Mouse (Mus musculus): ENCODE data around the gene Abi2. TPM values are rescaled to one million over a fixed set of nuclear protein-coding genes. Genes with fewer than 3 reads are reported as not detected.
"Not testable (repeated sequence)": the region's sequence is repeated elsewhere in the genome, so short reads cannot be mapped to it uniquely, and the experiment has no call there.

The Abi2 gene
- polyA plus RNA-seq, 1 experiment, result 89.2 TPM

GRCm38 (mm10) chr1:60431531-60431930, 22.1 kb downstream of the Abi2 start:
- DNase-seq (ENCODE audit: low read depth), result no peak
- no peak for TF ChIP-seq CTCF (IDR thresholded peaks at IDR 0.05; ENCODE audit: borderline replicate concordance, extremely low read depth, insufficient read depth, insufficient read length)
- no peak for TF ChIP-seq POLR2A (IDR thresholded peaks at IDR 0.05; ENCODE audit: borderline replicate concordance, extremely low read depth, insufficient read depth, insufficient read length, poor library complexity, severe bottlenecking)

- no peak for TF ChIP-seq POLR2A (IDR thresholded peaks at IDR 0.05; ENCODE audit: borderline replicate concordance, extremely low read depth, insufficient read depth, insufficient read length, poor library complexity, severe bottlenecking)
- no peak for TF ChIP-seq CTCF (IDR thresholded peaks at IDR 0.05; ENCODE audit: borderline replicate concordance, extremely low read depth, insufficient read depth, insufficient read length)
- no peak for DNase-seq (ENCODE audit: low read depth)
These were observed 23.1 kb downstream of the Abi2 start for GRCm38 (mm10) chr1:60432497-60432896.

- not testable (repeated sequence) for DNase-seq (ENCODE audit: low read depth)
These were observed 32.0 kb downstream of the Abi2 start for GRCm38 (mm10) chr1:60441438-60441837.

GRCm38 (mm10) chr1:60447067-60447466, 37.6 kb downstream of the Abi2 start:
- TF ChIP-seq CTCF (IDR thresholded peaks at IDR 0.05; ENCODE audit: borderline replicate concordance, extremely low read depth, insufficient read depth, insufficient read length) (peak; percentile 4; the same call in 1 of the 2 replicates), POLR2A (IDR thresholded peaks at IDR 0.05; ENCODE audit: borderline replicate concordance, extremely low read depth, insufficient read depth, insufficient read length, poor library complexity, severe bottlenecking) (no peak)
- no peak for DNase-seq (ENCODE audit: low read depth)

GRCm38 (mm10) chr1:60449896-60450295, 40.5 kb downstream of the Abi2 start:
- TF ChIP-seq CTCF (IDR thresholded peaks at IDR 0.05; ENCODE audit: borderline replicate concordance, extremely low read depth, insufficient read depth, insufficient read length), result no peak
- no peak for TF ChIP-seq POLR2A (IDR thresholded peaks at IDR 0.05; ENCODE audit: borderline replicate concordance, extremely low read depth, insufficient read depth, insufficient read length, poor library complexity, severe bottlenecking)
- no peak for DNase-seq (ENCODE audit: low read depth)

- no peak for DNase-seq (ENCODE audit: low read depth)
- TF ChIP-seq CTCF (IDR thresholded peaks at IDR 0.05; ENCODE audit: borderline replicate concordance, extremely low read depth, insufficient read depth, insufficient read length) (no peak), POLR2A (IDR thresholded peaks at IDR 0.05; ENCODE audit: borderline replicate concordance, extremely low read depth, insufficient read depth, insufficient read length, poor library complexity, severe bottlenecking) (no peak)
These were observed 51.2 kb downstream of the Abi2 start for GRCm38 (mm10) chr1:60460623-60461022.

- DNase-seq (ENCODE audit: low read depth), result no peak
- TF ChIP-seq CTCF (IDR thresholded peaks at IDR 0.05; ENCODE audit: borderline replicate concordance, extremely low read depth, insufficient read depth, insufficient read length) (no peak), POLR2A (IDR thresholded peaks at IDR 0.05; ENCODE audit: borderline replicate concordance, extremely low read depth, insufficient read depth, insufficient read length, poor library complexity, severe bottlenecking) (no peak)
These were observed 60.1 kb downstream of the Abi2 start for GRCm38 (mm10) chr1:60469491-60469890.

GRCm38 (mm10) chr1:60470541-60470940, 61.1 kb downstream of the Abi2 start:
- TF ChIP-seq POLR2A (IDR thresholded peaks at IDR 0.05; ENCODE audit: borderline replicate concordance, extremely low read depth, insufficient read depth, insufficient read length, poor library complexity, severe bottlenecking), result no peak
- TF ChIP-seq CTCF (IDR thresholded peaks at IDR 0.05; ENCODE audit: borderline replicate concordance, extremely low read depth, insufficient read depth, insufficient read length), result no peak

GRCm38 (mm10) chr1:60481561-60481960, 72.1 kb downstream of the Abi2 start:
- TF ChIP-seq CTCF (IDR thresholded peaks at IDR 0.05; ENCODE audit: borderline replicate concordance, extremely low read depth, insufficient read depth, insufficient read length) (no peak), POLR2A (IDR thresholded peaks at IDR 0.05; ENCODE audit: borderline replicate concordance, extremely low read depth, insufficient read depth, insufficient read length, poor library complexity, severe bottlenecking) (no peak)
- peak; percentile 64 for DNase-seq (ENCODE audit: low read depth)

More at GRCm38 (mm10) chr1:60470541-60470940, 61.1 kb downstream of the Abi2 start:
- DNase-seq (ENCODE audit: low read depth), result no peak

GRCm38 (mm10) chr1:60482881-60483280, 73.5 kb downstream of the Abi2 start:
- TF ChIP-seq POLR2A (IDR thresholded peaks at IDR 0.05; ENCODE audit: borderline replicate concordance, extremely low read depth, insufficient read depth, insufficient read length, poor library complexity, severe bottlenecking) (no peak), CTCF (IDR thresholded peaks at IDR 0.05; ENCODE audit: borderline replicate concordance, extremely low read depth, insufficient read depth, insufficient read length) (no peak)

GRCm38 (mm10) chr1:60485649-60486048, 76.2 kb downstream of the Abi2 start:
- DNase-seq (ENCODE audit: low read depth), result no peak
- TF ChIP-seq CTCF (IDR thresholded peaks at IDR 0.05; ENCODE audit: borderline replicate concordance, extremely low read depth, insufficient read depth, insufficient read length), result no peak
- TF ChIP-seq POLR2A (IDR thresholded peaks at IDR 0.05; ENCODE audit: borderline replicate concordance, extremely low read depth, insufficient read depth, insufficient read length, poor library complexity, severe bottlenecking), result no peak

More at GRCm38 (mm10) chr1:60482881-60483280, 73.5 kb downstream of the Abi2 start:
- DNase-seq (ENCODE audit: low read depth), result no peak

GRCm38 (mm10) chr1:60488635-60489034, 79.2 kb downstream of the Abi2 start:
- no peak for DNase-seq (ENCODE audit: low read depth)
- TF ChIP-seq POLR2A (IDR thresholded peaks at IDR 0.05; ENCODE audit: borderline replicate concordance, extremely low read depth, insufficient read depth, insufficient read length, poor library complexity, severe bottlenecking) (no peak), CTCF (IDR thresholded peaks at IDR 0.05; ENCODE audit: borderline replicate concordance, extremely low read depth, insufficient read depth, insufficient read length) (no peak)

GRCm38 (mm10) chr1:60489660-60490059, 80.2 kb downstream of the Abi2 start:
- DNase-seq (ENCODE audit: low read depth), result no peak
- no peak for TF ChIP-seq POLR2A (IDR thresholded peaks at IDR 0.05; ENCODE audit: borderline replicate concordance, extremely low read depth, insufficient read depth, insufficient read length, poor library complexity, severe bottlenecking)
- no peak for TF ChIP-seq CTCF (IDR thresholded peaks at IDR 0.05; ENCODE audit: borderline replicate concordance, extremely low read depth, insufficient read depth, insufficient read length)
